Mouse (Mus musculus) T-cell, adult 2 months (primary cell): ENCODE results near the gene Smok3c.
"Not testable (repeated sequence)": the region's sequence is repeated elsewhere in the genome, so short reads cannot be mapped to it uniquely, and the experiment has no call there.

Source experiments
- DNase-seq: peaks from one replicate; pipeline ENCODE4 v3.0.0; 2022; ENCODE audit warnings: low spot score

Gene Smok3c

DNA sequence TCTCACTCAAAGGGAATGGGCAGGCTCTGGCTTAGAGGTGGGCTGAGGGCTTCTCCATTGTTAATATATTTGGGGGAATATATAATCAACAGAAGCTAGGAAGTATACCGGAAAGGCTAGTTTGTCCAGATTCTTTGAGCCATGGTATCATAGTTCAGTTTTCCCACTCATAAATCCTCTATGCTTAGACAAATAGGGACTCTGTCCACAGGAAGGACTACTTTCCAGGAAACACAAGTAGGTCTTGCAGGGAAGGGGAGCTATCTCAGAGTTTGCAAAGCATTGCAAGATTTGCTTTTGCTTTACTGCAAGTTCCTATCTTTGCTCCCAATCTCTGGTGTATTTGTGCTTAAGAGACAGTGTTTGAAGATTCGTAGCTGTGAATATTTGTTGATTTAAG is 52.0 kb downstream of the Smok3c start:
- no peak for DNase-seq

DNA sequence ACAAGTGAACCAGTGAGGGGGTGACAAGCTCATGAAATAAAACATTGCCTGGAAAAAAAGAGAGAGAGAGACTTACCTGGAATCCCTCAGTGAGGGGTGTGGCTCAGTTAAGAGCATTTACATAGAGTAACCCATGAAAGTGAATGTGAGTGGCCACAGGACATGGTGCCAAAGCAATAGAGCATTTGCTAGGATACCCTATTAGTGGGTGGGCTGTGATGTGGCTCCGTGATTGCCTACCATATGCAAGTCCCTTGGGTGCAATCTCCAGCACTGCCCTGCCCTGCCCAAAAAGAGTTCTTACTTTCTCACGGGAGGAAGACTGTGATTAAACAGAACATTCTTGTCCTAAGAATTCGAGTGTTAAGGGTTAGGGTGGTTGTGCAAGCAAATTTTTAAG is 54.1 kb downstream of the Smok3c start:
- DNase-seq: no peak

DNA sequence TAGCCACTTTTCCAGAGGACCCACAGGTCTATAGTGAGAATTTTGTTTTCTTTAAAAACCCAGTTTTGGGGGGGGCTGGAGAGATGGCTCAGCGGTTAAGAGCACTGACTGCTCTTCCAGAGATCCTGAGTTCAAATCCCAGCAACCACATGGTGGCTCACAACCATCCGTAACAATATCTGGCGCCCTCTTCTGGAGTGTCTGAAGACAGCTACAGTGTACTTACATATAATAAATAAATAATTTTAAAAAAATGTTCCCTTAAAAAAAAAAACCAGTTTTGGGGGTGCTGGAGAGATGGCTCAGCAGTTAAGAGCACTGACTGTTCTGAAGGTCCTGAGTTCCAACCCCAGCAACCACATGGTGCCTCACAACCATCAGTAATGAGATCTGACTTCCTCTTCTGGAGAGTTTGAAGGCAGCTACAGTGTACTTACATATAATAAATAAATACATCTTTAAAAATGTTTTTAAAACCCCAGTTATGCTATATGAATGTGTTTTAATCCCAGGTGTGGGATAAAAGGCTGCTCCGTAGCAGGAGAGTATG is 56.9 kb downstream of the Smok3c start:
- not testable (repeated sequence) for DNase-seq
